Mouse (Mus musculus): ENCODE results near the gene Polr2f. TPM values are rescaled to one million over a fixed set of nuclear protein-coding genes. Genes with fewer than 3 reads are reported as not detected.

Gene Polr2f
- polyA plus RNA-seq, 1 experiment from 2014 or later, result 353 TPM

DNA sequence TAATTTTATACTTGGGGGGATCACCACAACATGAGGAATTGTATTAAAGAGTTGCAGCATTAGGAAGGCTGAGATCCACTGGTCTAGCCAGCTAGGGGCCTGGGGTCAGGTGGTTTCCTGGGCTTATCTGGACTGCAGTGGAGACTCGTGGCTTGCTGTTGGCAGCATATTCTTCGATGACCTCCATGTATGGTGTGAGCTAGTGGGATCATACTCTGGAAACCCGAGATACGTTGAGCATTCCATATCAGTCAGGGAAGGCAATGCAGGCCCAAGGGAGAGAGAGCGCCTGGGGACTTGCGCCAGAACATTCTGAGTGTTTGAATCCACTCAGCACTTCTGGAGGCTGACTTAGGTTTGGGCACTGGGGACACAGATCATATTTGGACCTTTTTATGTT is 17.1 kb upstream of the Polr2f start:
- ATAC-seq, result no peak
- WGBS, result 85% methylated on average over 6 of the region's 6 CpGs
- peaks cover 66% of the 10 kb centered on the region for H3K36me3 ChIP-seq (ENCODE audit: poor library complexity, severe bottlenecking)
- no peak overlapping the region for H3K4me2 ChIP-seq
- H3K9me3 ChIP-seq (replicated peaks), result no peaks in the 10 kb centered on the region
- H3K4me3 ChIP-seq, result no peak overlapping the region
- no peaks in the 10 kb centered on the region for H3K4me1 ChIP-seq
- no peaks in the 10 kb centered on the region for H3K27me3 ChIP-seq
- H3K27ac ChIP-seq, result no peak overlapping the region
- H3K9ac ChIP-seq, result no peak overlapping the region

DNA sequence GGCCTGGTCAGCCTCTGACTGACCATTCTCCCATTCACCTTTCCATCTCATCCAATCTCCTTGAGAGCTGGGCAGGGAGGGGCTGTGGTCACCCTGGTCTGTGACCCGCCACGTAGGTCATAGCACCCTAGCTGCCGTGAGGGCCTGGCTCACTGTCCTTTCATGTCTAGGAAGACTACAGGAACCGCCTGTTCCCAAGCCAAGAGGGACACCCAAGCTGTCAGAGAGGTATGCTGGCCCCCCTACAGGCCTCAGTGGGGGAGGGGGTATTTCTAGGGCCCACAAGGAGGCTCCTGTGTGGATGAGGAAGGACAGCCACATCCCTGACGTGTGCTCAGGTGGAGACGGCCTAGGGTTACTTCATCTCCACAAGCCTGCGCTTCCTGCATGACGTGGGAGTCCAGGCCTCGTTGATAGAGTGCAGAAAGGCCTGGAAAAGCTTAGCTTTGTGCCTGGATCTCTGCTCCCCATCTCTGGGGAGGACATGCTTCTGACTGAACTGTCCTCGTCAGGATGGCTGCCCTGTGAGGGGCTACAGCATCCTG is 16.4 kb upstream of the Polr2f start:
- no peak overlapping the region for H3K9ac ChIP-seq
- H3K4me1 ChIP-seq, result no peaks in the 10 kb centered on the region
- H3K4me2 ChIP-seq, result no peak overlapping the region
- WGBS, result 87% methylated on average over 10 of the region's 10 CpGs
- no peak overlapping the region for H3K27ac ChIP-seq
- no peaks in the 10 kb centered on the region for H3K27me3 ChIP-seq
- no peak overlapping the region for H3K4me3 ChIP-seq
- H3K36me3 ChIP-seq (ENCODE audit: poor library complexity, severe bottlenecking), result peaks cover 64% of the 10 kb centered on the region
- H3K9me3 ChIP-seq (replicated peaks), result no peaks in the 10 kb centered on the region
- no peak for ATAC-seq

DNA sequence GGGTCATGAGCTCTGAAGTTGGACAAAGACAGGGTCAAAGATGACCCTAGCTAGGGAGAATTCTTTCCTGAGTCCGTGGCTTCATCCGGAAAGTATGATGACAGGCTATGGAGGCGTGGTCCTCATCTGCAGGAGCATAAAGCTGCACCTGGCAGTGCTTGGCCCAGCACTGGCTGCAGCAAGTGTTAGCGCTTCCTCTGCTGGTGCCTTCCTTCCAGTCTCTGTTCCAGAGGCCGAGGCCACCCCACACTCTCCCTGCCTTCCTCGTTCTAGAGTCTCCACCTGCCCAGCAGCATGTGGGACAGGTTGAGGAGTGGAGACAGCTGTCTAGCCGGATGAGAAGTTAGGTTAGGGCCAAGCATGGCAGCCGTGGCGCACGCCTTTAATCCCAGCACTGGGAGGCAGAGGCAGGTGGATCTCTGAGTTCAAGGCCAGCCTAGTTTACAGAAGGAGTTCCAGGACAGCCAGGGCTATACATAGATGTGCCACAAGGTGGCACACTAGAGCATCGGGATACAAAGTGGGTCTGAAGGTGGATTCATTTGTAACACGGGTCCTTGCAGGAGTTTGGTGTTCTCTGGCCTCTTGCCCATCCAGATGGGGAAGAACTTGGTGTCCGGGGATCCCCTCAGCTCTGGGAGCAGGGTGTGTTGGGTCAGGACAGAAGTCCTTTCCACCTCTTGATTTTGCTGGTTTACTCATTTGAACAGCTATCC is 14.4 kb upstream of the Polr2f start:
- 85% methylated on average over 13 of the region's 13 CpGs for WGBS
- Histone ChIP-seq H3K9me3 (replicated peaks) (no peaks in the 10 kb centered on the region), H3K36me3 (ENCODE audit: poor library complexity, severe bottlenecking) (peaks cover 81% of the 10 kb centered on the region), H3K9ac (no peak overlapping the region), H3K4me3 (no peak overlapping the region), H3K27me3 (no peaks in the 10 kb centered on the region), H3K4me1 (no peaks in the 10 kb centered on the region), H3K27ac (no peak overlapping the region), H3K4me2 (no peak overlapping the region)
- ATAC-seq, result no peak

DNA sequence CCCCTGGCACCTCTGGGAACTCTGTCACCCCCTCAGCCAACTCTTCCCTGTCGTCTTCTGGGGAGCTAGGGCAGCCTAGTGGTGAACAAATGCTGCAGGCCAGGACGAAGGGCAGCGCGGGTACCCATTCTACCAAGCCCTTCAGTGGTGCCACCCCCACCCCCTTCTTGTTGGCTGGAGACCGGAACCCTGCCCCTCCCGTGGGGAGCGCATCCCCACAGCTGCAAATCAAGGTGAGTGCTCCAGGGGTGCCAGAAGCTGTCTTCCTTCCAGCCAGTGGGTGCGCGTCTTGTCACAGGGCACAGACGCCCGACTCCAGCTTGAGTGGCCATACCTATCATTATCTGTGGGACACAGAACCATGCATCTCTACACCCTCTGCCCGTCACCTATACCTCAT is 13.7 kb upstream of the Polr2f start:
- no peak for ATAC-seq
- H3K4me3 ChIP-seq, result no peak overlapping the region
- WGBS, result 91% methylated on average over 12 of the region's 12 CpGs

DNA sequence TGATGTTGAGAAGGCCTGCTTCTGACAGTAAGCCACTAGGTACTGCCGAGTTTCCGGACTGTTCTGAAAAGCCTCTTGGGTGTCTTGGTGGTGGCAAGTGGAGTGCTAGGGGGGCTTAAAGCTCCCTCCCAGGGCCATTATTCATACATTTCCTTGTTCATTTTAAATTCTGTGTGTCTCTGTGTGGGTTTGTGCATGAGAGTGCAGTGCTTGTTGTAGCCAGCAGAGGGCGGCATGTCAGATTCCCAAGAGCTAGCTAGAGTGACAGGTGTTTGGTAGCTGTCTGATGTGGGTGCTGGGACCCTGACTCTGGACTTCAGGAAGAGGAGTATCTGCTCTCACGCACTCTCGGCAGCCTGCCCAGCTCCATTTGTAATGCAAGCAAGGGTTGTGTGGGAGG is 12.6 kb upstream of the Polr2f start:
- Histone ChIP-seq H3K4me3 (no peak overlapping the region), H3K9me3 (replicated peaks) (no peaks in the 10 kb centered on the region), H3K9ac (no peak overlapping the region), H3K27me3 (no peaks in the 10 kb centered on the region), H3K4me2 (no peak overlapping the region), H3K36me3 (ENCODE audit: poor library complexity, severe bottlenecking) (peaks cover 90% of the 10 kb centered on the region), H3K4me1 (no peaks in the 10 kb centered on the region), H3K27ac (no peak overlapping the region)
- ATAC-seq, result no peak
- 96% methylated on average over 5 of the region's 5 CpGs for WGBS

More for the DNA sequence above, 13.7 kb upstream of the Polr2f start:
- Histone ChIP-seq H3K4me2 (no peak overlapping the region), H3K27ac (no peak overlapping the region), H3K36me3 (ENCODE audit: poor library complexity, severe bottlenecking) (peaks cover 89% of the 10 kb centered on the region), H3K9me3 (replicated peaks) (no peaks in the 10 kb centered on the region), H3K4me1 (no peaks in the 10 kb centered on the region), H3K27me3 (no peaks in the 10 kb centered on the region), H3K9ac (no peak overlapping the region)

DNA sequence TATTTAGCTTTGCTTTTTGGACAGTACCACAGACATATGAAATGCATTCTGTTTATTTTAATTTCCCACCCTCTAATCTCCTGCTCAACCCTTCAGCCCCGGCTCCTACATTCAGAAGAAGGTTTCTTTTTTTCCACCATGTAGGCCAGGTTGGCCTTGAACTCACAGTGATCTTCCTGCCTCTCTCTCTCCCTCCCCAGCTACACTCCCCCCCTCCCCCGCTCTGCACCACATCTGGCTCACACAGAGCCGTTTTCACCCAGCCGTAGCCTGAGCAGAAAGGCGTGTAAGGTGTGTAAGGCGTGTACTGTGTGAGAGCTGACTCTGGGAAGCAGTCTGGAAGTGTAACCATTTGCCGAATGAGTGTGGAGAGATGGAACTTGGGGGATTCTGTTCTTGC is 11.5 kb upstream of the Polr2f start:
- H3K27ac ChIP-seq, result no peak overlapping the region
- no peak overlapping the region for H3K9ac ChIP-seq
- H3K27me3 ChIP-seq, result no peaks in the 10 kb centered on the region
- H3K9me3 ChIP-seq (replicated peaks), result no peaks in the 10 kb centered on the region
- H3K4me3 ChIP-seq, result no peak overlapping the region
- no peak overlapping the region for H3K4me2 ChIP-seq
- H3K36me3 ChIP-seq (ENCODE audit: poor library complexity, severe bottlenecking), result peaks cover 90% of the 10 kb centered on the region
- no peaks in the 10 kb centered on the region for H3K4me1 ChIP-seq
- ATAC-seq, result no peak
- 85% methylated on average over 7 of the region's 7 CpGs for WGBS

DNA sequence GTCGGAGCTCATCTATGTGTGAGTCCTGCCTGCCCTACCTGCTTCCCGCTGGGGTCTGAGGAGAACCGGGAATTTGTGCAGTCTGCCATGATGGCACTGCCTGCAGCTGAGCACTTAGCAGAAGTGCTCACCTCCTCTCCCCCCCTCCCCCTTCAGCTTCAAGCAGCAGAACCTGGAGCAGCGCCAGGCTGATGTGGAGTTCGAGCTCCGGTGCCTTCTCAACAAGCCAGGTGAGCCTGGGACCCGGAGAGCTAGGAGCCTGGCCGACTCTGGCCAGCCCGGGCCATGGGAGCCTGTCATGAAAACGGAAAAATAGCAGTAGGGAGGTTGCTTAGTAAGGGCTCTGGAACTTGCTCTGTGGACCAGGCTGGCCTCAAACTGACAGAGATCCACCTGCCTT is 10.0 kb upstream of the Polr2f start:
- no peaks in the 10 kb centered on the region for H3K4me1 ChIP-seq
- H3K4me3 ChIP-seq, result no peak overlapping the region
- WGBS, result 85% methylated on average over 10 of the region's 10 CpGs
- no peak overlapping the region for H3K27ac ChIP-seq
- H3K4me2 ChIP-seq, result no peak overlapping the region
- no peaks in the 10 kb centered on the region for H3K9me3 ChIP-seq (replicated peaks)
- H3K27me3 ChIP-seq, result no peaks in the 10 kb centered on the region
- H3K36me3 ChIP-seq (ENCODE audit: poor library complexity, severe bottlenecking), result peaks cover 76% of the 10 kb centered on the region
- no peak overlapping the region; the same call in 1 of the 2 replicates for H3K9ac ChIP-seq
- ATAC-seq, result no peak

DNA sequence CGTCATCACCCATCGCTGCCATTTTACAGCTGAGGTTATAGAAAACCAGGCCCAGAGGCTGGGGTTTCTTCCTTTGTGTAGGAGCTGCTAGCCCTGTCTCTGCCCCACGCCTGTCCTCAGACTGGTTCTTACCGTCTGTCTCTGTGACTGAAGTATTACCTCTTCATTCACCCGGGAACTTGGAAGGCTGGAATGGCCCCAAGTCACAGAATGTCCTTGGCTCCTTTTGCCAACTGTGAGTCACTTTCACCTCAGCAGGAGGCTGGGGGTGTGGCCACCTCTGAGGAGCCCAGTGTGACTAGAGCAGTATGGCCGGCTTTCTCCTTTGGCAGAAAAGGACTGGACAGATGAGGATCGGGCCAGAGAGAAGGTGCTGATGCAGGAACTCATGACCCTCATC is 9.4 kb upstream of the Polr2f start:
- Histone ChIP-seq H3K4me2 (no peak overlapping the region), H3K9me3 (replicated peaks) (no peaks in the 10 kb centered on the region), H3K9ac (no peak overlapping the region), H3K36me3 (ENCODE audit: poor library complexity, severe bottlenecking) (peaks cover 69% of the 10 kb centered on the region), H3K27ac (no peak overlapping the region), H3K27me3 (no peaks in the 10 kb centered on the region), H3K4me3 (no peak overlapping the region), H3K4me1 (no peaks in the 10 kb centered on the region)
- ATAC-seq, result no peak
- WGBS, result 77% methylated on average over 7 of the region's 7 CpGs

DNA sequence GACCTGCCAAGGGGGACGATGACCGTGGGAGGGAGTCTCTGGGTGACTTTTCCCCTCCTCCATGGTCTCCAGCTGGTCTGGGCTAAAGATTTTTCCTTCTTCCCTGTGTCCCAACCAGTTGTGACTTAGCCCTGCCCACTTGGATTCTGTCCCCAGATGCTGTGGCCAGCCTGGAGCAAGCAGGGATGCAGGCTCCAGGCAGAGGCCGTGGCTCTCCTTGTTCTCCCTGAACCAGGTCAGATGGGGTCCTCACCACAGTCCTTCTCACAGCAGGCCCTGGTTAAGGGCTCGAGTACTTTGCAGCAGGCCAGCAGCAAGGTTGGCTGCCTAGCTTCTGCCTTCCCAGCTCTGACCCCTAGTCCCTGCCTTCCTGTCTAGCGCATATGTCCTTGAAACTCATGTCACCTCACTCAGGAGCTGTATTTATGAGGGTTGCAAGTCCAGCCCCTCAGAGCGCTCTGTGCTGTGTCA is 7.6 kb upstream of the Polr2f start:
- ATAC-seq, result no peak
- WGBS, result 89% methylated on average over 6 of the region's 6 CpGs
- Histone ChIP-seq H3K4me2 (no peak overlapping the region), H3K4me1 (no peaks in the 10 kb centered on the region), H3K9me3 (replicated peaks) (no peaks in the 10 kb centered on the region), H3K4me3 (no peak overlapping the region), H3K27me3 (no peaks in the 10 kb centered on the region), H3K36me3 (ENCODE audit: poor library complexity, severe bottlenecking) (peaks cover 55% of the 10 kb centered on the region), H3K9ac (no peak overlapping the region), H3K27ac (no peak overlapping the region)

DNA sequence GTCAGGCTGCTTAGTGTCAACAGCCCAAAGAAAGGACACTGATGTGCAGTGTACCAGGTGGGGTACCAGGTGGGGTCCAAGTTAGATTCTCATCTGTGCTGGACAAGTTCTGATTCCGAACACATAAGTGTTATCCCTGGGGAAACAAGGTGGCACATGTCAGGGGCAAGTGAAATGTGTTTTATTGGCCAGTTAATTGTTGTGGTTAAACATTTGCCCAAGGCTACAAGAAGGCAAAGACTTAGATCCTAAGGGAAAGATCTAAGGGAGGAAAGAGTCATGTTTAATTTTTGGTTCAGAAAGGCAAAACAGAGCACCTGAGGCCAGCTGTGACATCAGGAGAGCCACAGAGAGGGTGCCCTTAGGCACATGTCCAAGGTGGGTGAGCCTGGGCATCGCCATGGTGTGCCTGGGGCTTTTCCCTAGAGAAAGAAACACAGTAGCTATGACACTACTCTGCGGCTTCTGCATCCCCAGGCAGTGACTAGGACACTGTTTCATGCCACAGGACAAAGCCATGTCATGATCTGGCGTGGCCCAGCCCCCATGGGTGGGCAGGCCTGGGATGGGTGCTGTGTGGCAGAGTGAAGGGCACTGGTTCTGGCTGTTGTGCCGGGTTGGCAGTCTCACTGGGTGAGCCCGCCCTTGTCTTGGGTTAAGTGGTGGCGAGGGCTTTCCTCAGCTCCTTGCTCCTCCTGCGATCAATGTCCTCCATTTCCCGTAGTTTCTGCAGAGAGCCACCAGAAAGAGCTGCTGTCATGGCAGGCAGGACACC is 6.1 kb upstream of the Polr2f start:
- H3K27me3 ChIP-seq, result no peaks in the 10 kb centered on the region
- 94% methylated on average over 9 of the region's 9 CpGs for WGBS
- H3K27ac ChIP-seq, result no peak overlapping the region
- H3K36me3 ChIP-seq (ENCODE audit: poor library complexity, severe bottlenecking), result peaks cover 45% of the 10 kb centered on the region
- no peak overlapping the region for H3K4me3 ChIP-seq
- H3K4me2 ChIP-seq, result no peak overlapping the region
- H3K4me1 ChIP-seq, result no peaks in the 10 kb centered on the region
- ATAC-seq, result no peak
- no peak overlapping the region for H3K9ac ChIP-seq
- H3K9me3 ChIP-seq (replicated peaks), result no peaks in the 10 kb centered on the region

DNA sequence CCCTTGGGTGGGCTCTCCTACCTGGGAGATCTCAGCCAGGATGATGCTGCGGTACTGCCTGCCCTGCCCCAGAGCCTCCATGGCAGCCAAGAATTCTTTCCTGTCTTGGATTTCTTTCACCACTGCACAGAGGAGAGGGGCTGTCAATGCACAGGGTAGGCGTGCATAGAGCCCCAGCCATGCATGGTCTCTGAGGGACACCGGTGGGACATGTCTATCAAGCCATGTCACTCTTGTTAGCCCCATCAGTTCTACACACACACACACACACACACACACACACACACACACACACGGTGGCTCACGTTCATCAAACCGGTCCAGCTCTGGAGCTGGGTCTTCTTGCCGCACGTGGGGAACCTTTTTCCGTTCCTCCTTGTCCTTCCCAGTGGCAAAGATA is 5.5 kb upstream of the Polr2f start:
- Histone ChIP-seq H3K9me3 (replicated peaks) (no peaks in the 10 kb centered on the region), H3K27me3 (no peaks in the 10 kb centered on the region), H3K4me3 (no peak overlapping the region), H3K9ac (no peak overlapping the region), H3K4me1 (peaks cover 1% of the 10 kb centered on the region; the same call in 1 of the 2 replicates), H3K36me3 (ENCODE audit: poor library complexity, severe bottlenecking) (peaks cover 39% of the 10 kb centered on the region), H3K4me2 (no peak overlapping the region), H3K27ac (no peak overlapping the region)
- no peak for ATAC-seq
- WGBS, result 83% methylated on average over 9 of the region's 9 CpGs

DNA sequence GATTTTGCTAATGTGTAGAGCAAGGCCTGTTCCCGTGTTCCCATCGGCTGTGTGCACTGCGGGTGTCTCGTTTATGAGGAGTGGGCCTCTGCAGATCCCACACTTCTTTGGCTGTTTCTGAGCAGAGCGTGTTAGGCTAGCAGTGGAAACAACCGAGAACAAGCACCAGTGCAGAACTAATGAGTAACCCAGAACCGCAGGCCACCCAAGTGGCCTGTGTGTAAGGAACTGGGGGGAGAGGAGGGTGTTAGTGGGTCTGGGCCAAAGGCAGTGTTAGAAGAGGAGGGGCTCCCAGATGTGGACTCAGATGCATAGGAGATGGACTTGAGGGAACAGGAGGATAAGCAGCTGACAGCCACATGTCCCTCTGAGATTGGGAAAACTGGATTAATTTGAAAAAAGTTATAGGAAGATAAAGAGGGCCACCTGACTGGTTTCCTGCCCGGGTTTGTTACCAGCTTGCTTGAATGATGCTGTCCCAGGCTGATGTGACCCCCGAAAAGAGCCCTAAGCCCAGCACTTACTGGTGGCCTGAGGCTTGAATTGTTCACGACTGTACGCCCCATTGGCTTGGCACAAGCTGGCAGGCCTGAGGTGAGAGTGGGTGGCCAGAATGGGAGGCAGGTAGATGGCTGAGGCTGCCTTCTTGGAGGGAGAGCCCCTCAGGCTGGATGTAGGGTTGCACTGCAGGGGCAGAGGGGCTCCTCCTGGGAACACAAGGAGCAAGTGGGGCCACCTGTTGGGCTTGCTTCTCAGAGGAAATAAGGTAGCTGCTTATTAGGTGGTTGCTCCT is 4.8 kb upstream of the Polr2f start:
- ATAC-seq, result no peak
- H3K4me3 ChIP-seq, result no peak overlapping the region
- no peak overlapping the region for H3K27ac ChIP-seq
- no peaks in the 10 kb centered on the region for H3K27me3 ChIP-seq
- H3K9me3 ChIP-seq (replicated peaks), result no peaks in the 10 kb centered on the region
- H3K4me2 ChIP-seq, result no peak overlapping the region
- H3K36me3 ChIP-seq (ENCODE audit: poor library complexity, severe bottlenecking), result peaks cover 32% of the 10 kb centered on the region
- 62% methylated on average over 11 of the region's 11 CpGs for WGBS
- peaks cover 6% of the 10 kb centered on the region; the same call in 1 of the 2 replicates for H3K4me1 ChIP-seq
- H3K9ac ChIP-seq, result no peak overlapping the region
